Comparison of ENCODE assay signal across 12 mouse cellular contexts in genomic region chr8:80996632-80997031, GRCm38 (mm10). TPM values are rescaled to one million over a fixed set of nuclear protein-coding genes. Genes with fewer than 3 reads are reported as not detected.
DNase-seq lines count a peak whose midpoint lies in the region; ATAC-seq and TF ChIP-seq lines count a peak whose summit lies in the region.
"Had no signal": no experiment of that assay in that cellular context is flagged by ENCODE, and none has a peak within 500 bp of the region (broad histone marks: within the 10 kb centered on the region; RNA-seq: fewer than 3 reads in every experiment).

No protein-coding gene starts in this region.

- no peak for TF ChIP-seq POLR2A in liver, adult 2 months (IDR thresholded peaks at IDR 0.05; ENCODE audit: extremely low read depth, insufficient read depth, low read length)

- TF ChIP-seq CTCF in liver, adult 2 months (IDR thresholded peaks at IDR 0.05; ENCODE audit: low read depth, low read length) = no peak

- H3K9ac ChIP-seq in liver, adult 2 months (ENCODE audit: low read depth, low read length) = no peak overlapping the region
- H3K9ac ChIP-seq in liver, embryonic 11.5 days (ENCODE audit: low read depth, low read length) = no peak overlapping the region
- H3K9ac ChIP-seq: liver, embryonic 14.5 days had no signal

- peaks cover 4% of the 10 kb centered on the region; the same call in 1 of the 2 replicates for H3K79me2 ChIP-seq in liver, adult 2 months (ENCODE audit: control insufficient read depth, insufficient read depth, low read length)

- no peak for ATAC-seq in liver, embryonic 11.5 days (replicated peaks; ENCODE audit: low FRiP score)

- no peaks in the 10 kb centered on the region for H3K9me3 ChIP-seq in liver, embryonic 11.5 days (ENCODE audit: control insufficient read depth, low read length)
- H3K9me3 ChIP-seq: midbrain, embryonic 10.5 days had no signal

- H3K4me3 ChIP-seq in liver, adult 2 months (ENCODE audit: insufficient read depth, low read depth, low read length) = no peak overlapping the region
- no peak overlapping the region for H3K4me3 ChIP-seq in liver, embryonic 11.5 days (ENCODE audit: low read depth, low read length)
- H3K4me3 ChIP-seq: midbrain, embryonic 10.5 days had no signal

- no peak overlapping the region for H3K4me2 ChIP-seq in liver, embryonic 11.5 days

- no peaks in the 10 kb centered on the region for H3K27me3 ChIP-seq in liver, adult 2 months (ENCODE audit: control insufficient read depth, insufficient read depth, low read length)
- H3K27me3 ChIP-seq in liver, embryonic 11.5 days (replicated peaks; ENCODE audit: control insufficient read depth, insufficient read depth, low read length) = no peaks in the 10 kb centered on the region

- H3K4me1 ChIP-seq in liver, adult 2 months (ENCODE audit: control insufficient read depth, insufficient read depth, low read length) = no peaks in the 10 kb centered on the region
- H3K4me1 ChIP-seq in liver, embryonic 11.5 days (replicated peaks; ENCODE audit: control insufficient read depth, insufficient read depth, low read length) = no peaks in the 10 kb centered on the region
- H3K4me1 ChIP-seq: midbrain, embryonic 10.5 days had no signal

- peak; percentile 39 for DNase-seq in embryo, embryonic 11 days
- no peak for DNase-seq in embryo, embryonic 9.5 days (ENCODE audit: extremely low spot score)
- DNase-seq in liver, adult 2 months (ENCODE audit: extremely low read depth, low read depth, low spot score) = peak; percentile 11
- no peak for DNase-seq in liver, embryonic 11.5 days (ENCODE audit: low spot score)
- DNase-seq in NIH3T3 (ENCODE audit: low read depth) = peak; percentile 51
- peak; percentile 41 for DNase-seq in retina, postnatal 1 day
- no peak for DNase-seq in layer of hippocampus, adult 8-10 months (ENCODE audit: low spot score in 2 of 2)
- no peak for DNase-seq in layer of hippocampus, postnatal 10 days (ENCODE audit: low spot score in 2 of 2)
- DNase-seq: kidney, adult 11 months; thymus, adult 2 months had no signal

- no peak overlapping the region for H3K27ac ChIP-seq in liver, adult 2 months (replicated peaks; ENCODE audit: insufficient read depth, low read depth, low read length)
- no peak overlapping the region for H3K27ac ChIP-seq in liver, embryonic 11.5 days (ENCODE audit: low read depth, low read length)
- H3K27ac ChIP-seq: liver, embryonic 14.5 days; midbrain, embryonic 10.5 days had no signal

- WGBS in liver, adult 2 months = 19% methylated on average over 1 of the region's 1 CpGs
- WGBS in liver, embryonic 11.5 days = 44% methylated on average over 1 of the region's 1 CpGs

- peaks cover 80% of the 10 kb centered on the region for H3K36me3 ChIP-seq in liver, adult 2 months (ENCODE audit: control insufficient read depth, insufficient read depth, low read length)
- peaks cover 42% of the 10 kb centered on the region for H3K36me3 ChIP-seq in liver, embryonic 11.5 days (ENCODE audit: control insufficient read depth, insufficient read depth, low read length)

RNA-seq across cellular contexts. Expression of gene Usp38, which starts 18.1 kb away (rescaled TPM):
- 14.0 and 15.7 TPM in 2 replicates for total RNA-seq in liver, adult 2 months (2014; rRNA removed)
- polyA plus RNA-seq in liver, adult 2 months (2012; rRNA removed) = 5.2 and 6.8 TPM in 2 replicates
- 22.3 and 28.1 TPM in 2 replicates for polyA plus RNA-seq in liver, embryonic 11.5 days (2014; fragmentation: Nextera tagmentation; extraction: Ambion mirVana)
- 10 to 100 TPM; 21.5 to 25.2 (median 23.4) TPM for total RNA-seq in layer of hippocampus, adult 8-10 months (2022)
- 10 to 100 TPM; 26.1 to 26.5 TPM for total RNA-seq in layer of hippocampus, postnatal 10 days (2021)

Comparison
In these comparisons a context has a peak if more than half of its experiments do, and no peak if none do; other contexts are left out.
1. DNase-seq: peak in embryo, embryonic 11 days (single experiment), liver, adult 2 months (single experiment), NIH3T3 (single experiment) and retina, postnatal 1 day (single experiment); none in embryo, embryonic 9.5 days (single experiment), liver, embryonic 11.5 days (single experiment), layer of hippocampus, adult 8-10 months (0 of 2) and layer of hippocampus, postnatal 10 days (0 of 2).